Mouse (Mus musculus) liver, adult 2 months (tissue): ENCODE results near the gene Slc3a2.

Experiments used
- CTCF ChIP-seq: fragments of 200-500 bp; IDR thresholded peaks from 2 replicates; pipeline ENCODE4 v1.5.1; 2011; ENCODE audit warnings: low read depth, low read length, control low read depth
- POLR2A ChIP-seq: fragments of 200-500 bp; IDR thresholded peaks from 2 replicates; pipeline ENCODE4 v1.6.1; 2011; ENCODE audit warnings: low read length, control low read depth; ENCODE audit not compliant: insufficient read depth; ENCODE audit errors: extremely low read depth

- no peak for TF ChIP-seq POLR2A
- no peak for TF ChIP-seq CTCF
These were observed 31.2 kb downstream of the Slc3a2 start for GRCm38 (mm10) chr19:8691871-8692539.
